8 mouse cellular contexts compared by ENCODE assay signal in the genomic region with DNA sequence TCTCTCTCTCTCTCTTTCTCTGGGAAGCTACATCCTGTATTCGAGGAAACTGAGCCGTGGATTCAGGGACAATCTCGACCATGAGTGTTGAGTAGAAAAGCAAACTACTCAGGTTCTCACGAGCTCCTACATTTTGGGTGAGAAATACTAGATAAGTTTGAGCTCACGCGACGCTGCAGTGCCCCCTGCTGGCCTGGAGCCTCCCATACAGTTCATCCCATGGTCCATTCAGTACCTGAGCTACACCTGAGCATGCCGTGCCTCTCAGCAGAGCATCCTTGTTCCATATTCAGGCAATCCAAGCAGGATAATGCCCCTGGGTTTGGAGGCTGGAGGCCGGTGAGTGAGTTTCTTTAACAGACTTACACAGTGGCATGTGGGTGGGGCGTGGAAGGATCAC. TPM values are rescaled to one million over a fixed set of nuclear protein-coding genes. Genes with fewer than 3 reads are reported as not detected.
DNase-seq lines count a peak whose midpoint lies in the region; ATAC-seq lines count a peak whose summit lies in the region.

No protein-coding gene starts in this region.

- DNase-seq in CD4-positive, CD25-positive, alpha-beta regulatory T cell, adult 2 months (ENCODE audit: low read depth, low spot score) = peak; percentile 77
- peak; percentile 62 for DNase-seq in NIH3T3 (ENCODE audit: low read depth)
- DNase-seq in cerebellum, postnatal 14 days = peak; percentile 82 to 86
- peak; percentile 57 for DNase-seq in gastrocnemius, postnatal 14 days
- peak; percentile 82 to 84 for DNase-seq in kidney, postnatal 4 days
- DNase-seq in right cerebral cortex, postnatal 25 days = peak; percentile 48
- peak; percentile 48 to 69 for DNase-seq in urinary bladder, postnatal 4 days (ENCODE audit: low spot score in 2 of 2)

- ATAC-seq in megakaryocyte, adult 5-6 weeks (ENCODE audit: poor library complexity, severe bottlenecking) = peak; percentile 89

- intact Hi-C loops in gastrocnemius, postnatal 14 days (cut with DNase I; ENCODE audit: low total_unique reads) = loop anchor here (2.0 kb wide), 1 partner anchor 359 kb away; no protein-coding TSS in a partner anchor

RNA-seq across cellular contexts. Expression of a gene that starts 22.9 kb away (rescaled TPM):
- 10 to 100 TPM; 10.1 to 10.5 TPM for total RNA-seq in gastrocnemius, postnatal 14 days (2021)
- total RNA-seq in megakaryocyte, adult 5-6 weeks (2015) = 2.6 and 2.7 TPM in 2 replicates
- 3.2 and 4.8 TPM in 2 replicates for total RNA-seq in megakaryocyte, adult 5-6 weeks (2017)

Comparison
In these comparisons a context has a peak if more than half of its experiments do, and no peak if none do; other contexts are left out.
1. Peak in every context shown above with its lines: DNase-seq and ATAC-seq.